Mouse (Mus musculus): Measurements from ENCODE around the gene Dip2b.
A peak's percentile ranks its signal among the peaks of the same experiment; 100 is the strongest.
"Not testable (repeated sequence)": the region's sequence is repeated elsewhere in the genome, so short reads cannot be mapped to it uniquely, and the experiment has no call there.

Gene Dip2b

GRCm38 (mm10) chr15:100260351-100260750 lies 221.9 kb downstream of the Dip2b start:
- DNase-seq (ENCODE audit: low spot score) = not testable (repeated sequence)

- peak; percentile 53 for DNase-seq (ENCODE audit: low spot score)
These were observed 224.9 kb downstream of the Dip2b start for GRCm38 (mm10) chr15:100263246-100263905.

GRCm38 (mm10) chr15:100265586-100266325 lies 227.3 kb downstream of the Dip2b start:
- no peak for DNase-seq (ENCODE audit: low spot score)

- no peak for DNase-seq (ENCODE audit: low spot score)
These were observed 230.5 kb downstream of the Dip2b start for GRCm38 (mm10) chr15:100268916-100269315.
